Mouse (Mus musculus) neural tube, embryonic 13.5 days (tissue): ENCODE results near the gene Nbl1. TPM values are rescaled to one million over a fixed set of nuclear protein-coding genes. Genes with fewer than 3 reads are reported as not detected.

Experiments
- ATAC-seq: fragments of 200-750 bp; cut with Nextera tagmentation; 2 replicates; pipeline ENCODE4 v1.8.0; 2017; ENCODE audit warnings: low read depth, mild to moderate bottlenecking, moderate TSS enrichment, moderate library complexity
- H3K27ac ChIP-seq: fragments of 300-500 bp; sonication (generic); replicated peaks from 2 replicates; pipeline ENCODE4 v1.5.1; 2015; ENCODE audit warnings: moderate library complexity, mild to moderate bottlenecking, inconsistent platforms
- H3K27me3 ChIP-seq: fragments of 300-500 bp; sonication (generic); 2 replicates; pipeline ENCODE4 v1.6.1; 2015; ENCODE audit warnings: mild to moderate bottlenecking, inconsistent platforms
- H3K36me3 ChIP-seq: fragments of 300-500 bp; sonication (generic); 2 replicates; pipeline ENCODE4 v1.6.1; 2015; ENCODE audit warnings: mild to moderate bottlenecking, inconsistent platforms
- H3K4me1 ChIP-seq: fragments of 300-500 bp; sonication (generic); replicated peaks from 2 replicates; pipeline ENCODE4 v1.6.1; 2015; ENCODE audit warnings: inconsistent platforms
- H3K4me2 ChIP-seq: fragments of 300-500 bp; sonication (generic); 2 replicates; pipeline ENCODE4 v1.6.1; 2015; ENCODE audit warnings: inconsistent platforms, mild to moderate bottlenecking, moderate library complexity
- H3K4me3 ChIP-seq: fragments of 300-500 bp; sonication (generic); 2 replicates; pipeline ENCODE4 v1.5.1; 2015; ENCODE audit warnings: mild to moderate bottlenecking, inconsistent platforms
- H3K9ac ChIP-seq: fragments of 300-500 bp; sonication (generic); 2 replicates; pipeline ENCODE4 v1.6.1; 2015; ENCODE audit warnings: moderate library complexity, mild to moderate bottlenecking, inconsistent platforms
- H3K9me3 ChIP-seq: fragments of 300-500 bp; sonication (generic); 2 replicates; pipeline ENCODE4 v1.6.1; 2016; ENCODE audit warnings: inconsistent platforms
- WGBS: fragments of 180-500 bp; shearing (Covaris S2); methylation state at CpG from one replicate; pipeline ENCODE4 v1.1.7; 2015; 5-methylcytosine and 5-hydroxymethylcytosine counted together
- polyA plus RNA-seq: library from polyadenylated mRNA; unstranded; fragments of >200 nt; fragmentation: Nextera tagmentation; extraction: Ambion mirVana; gene quantifications from 2 replicates; pipeline ENCODE4 v1.2.1, GENCODE M21; 2015

Nbl1 gene
- polyA plus RNA-seq, 1 experiment from 2014 or later, result 59.7 TPM

DNA sequence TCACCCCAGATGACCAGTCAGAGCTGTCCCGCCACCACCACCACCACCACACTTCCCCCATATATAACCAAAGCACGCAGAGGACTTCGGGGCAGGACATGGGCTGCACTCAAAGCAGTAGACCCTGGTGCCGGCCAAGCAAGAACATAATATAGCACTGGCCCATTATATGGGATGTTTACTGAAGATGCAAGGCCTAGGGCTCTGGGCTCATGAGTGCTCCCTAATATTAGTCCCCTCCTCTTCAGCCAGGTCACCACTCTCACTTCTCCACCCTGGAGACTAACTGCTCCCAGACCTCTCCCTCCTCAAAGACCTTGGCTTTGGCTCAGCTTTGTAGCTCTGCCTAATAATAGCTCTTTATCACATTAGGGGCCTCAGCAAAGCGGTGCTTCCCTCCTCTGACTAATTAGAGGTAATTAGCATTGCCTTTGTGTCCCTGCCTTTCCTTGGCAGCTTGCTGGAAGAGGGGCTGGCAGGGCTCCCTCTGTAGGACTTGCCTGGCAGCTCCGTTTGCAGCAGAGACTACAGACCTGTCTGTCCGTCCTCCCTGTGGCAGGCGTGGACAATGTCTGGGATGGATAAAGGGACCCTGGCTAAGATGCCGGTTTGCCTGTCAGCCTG is 38.4 kb downstream of the Nbl1 start:
- H3K27ac ChIP-seq, result peak overlapping the region; percentile 77

DNA sequence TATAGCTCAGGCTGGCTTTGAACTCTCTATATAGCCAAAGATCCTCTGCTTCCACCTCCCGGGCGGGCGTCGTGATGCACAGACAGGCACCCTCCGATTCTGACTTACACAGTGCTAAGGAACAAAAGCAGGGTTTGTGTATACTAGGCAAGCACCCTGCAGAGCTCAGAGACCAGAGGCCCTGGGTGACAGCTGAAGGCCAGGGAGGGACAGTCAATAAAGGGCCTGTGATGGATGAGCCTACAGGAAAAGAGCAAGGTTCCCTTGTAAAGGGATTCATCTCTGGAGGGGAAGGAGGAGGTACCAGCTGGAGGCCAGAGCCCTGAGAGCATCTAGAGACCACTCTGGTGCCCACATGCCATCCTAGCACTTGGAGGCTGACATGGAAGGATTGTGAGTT is 39.4 kb downstream of the Nbl1 start:
- Histone ChIP-seq H3K4me3 (no peak overlapping the region), H3K27me3 (peaks cover 8% of the 10 kb centered on the region), H3K4me2 (no peak overlapping the region), H3K9me3 (no peaks in the 10 kb centered on the region), H3K36me3 (no peaks in the 10 kb centered on the region), H3K27ac (0 out of 2 replicates have a peak overlapping the region, but pooled peaks have one; percentile 77), H3K9ac (no peak overlapping the region), H3K4me1 (peaks cover 27% of the 10 kb centered on the region)
- 23% methylated on average over 5 of the region's 5 CpGs for whole genome bisulfite sequencing
- no peak for ATAC-seq

More for the DNA sequence above, 38.4 kb downstream of the Nbl1 start:
- Histone ChIP-seq H3K27me3 (peaks cover 16% of the 10 kb centered on the region), H3K9ac (no peak overlapping the region), H3K4me2 (no peak overlapping the region), H3K9me3 (no peaks in the 10 kb centered on the region), H3K4me3 (no peak overlapping the region), H3K4me1 (peaks cover 27% of the 10 kb centered on the region), H3K36me3 (no peaks in the 10 kb centered on the region)
- WGBS, result 39% methylated on average over 9 of the region's 9 CpGs
- ATAC-seq, result peak; percentile 60

DNA sequence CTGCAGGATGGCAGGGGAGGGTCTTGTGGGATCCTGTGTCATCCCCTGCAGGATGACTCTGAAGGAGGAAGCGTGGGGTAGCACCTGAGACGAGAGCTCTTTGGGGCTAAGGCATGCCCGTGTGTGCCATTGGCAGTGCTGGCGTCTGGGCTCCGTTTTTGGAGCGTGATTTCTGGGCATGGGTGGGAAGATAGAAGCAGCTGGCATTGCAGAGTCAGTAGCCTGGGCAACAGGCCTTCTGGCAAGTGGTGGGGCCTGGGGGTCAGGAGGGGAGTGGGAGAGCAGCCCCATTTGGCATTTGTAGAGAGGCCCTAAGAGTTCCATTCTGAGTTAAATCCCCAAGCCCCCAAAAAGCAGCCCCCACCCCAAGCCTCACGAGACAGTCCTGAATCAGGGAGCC is 40.0 kb downstream of the Nbl1 start:
- H3K4me2 ChIP-seq, result no peak overlapping the region
- H3K9ac ChIP-seq, result no peak overlapping the region
- no peak for ATAC-seq
- 67% methylated on average over 7 of the region's 7 CpGs for whole genome bisulfite sequencing
- peaks cover 4% of the 10 kb centered on the region for H3K27me3 ChIP-seq
- H3K27ac ChIP-seq, result no peak overlapping the region
- no peaks in the 10 kb centered on the region for H3K9me3 ChIP-seq
- H3K36me3 ChIP-seq, result no peaks in the 10 kb centered on the region
- peaks cover 27% of the 10 kb centered on the region for H3K4me1 ChIP-seq
- H3K4me3 ChIP-seq, result no peak overlapping the region

DNA sequence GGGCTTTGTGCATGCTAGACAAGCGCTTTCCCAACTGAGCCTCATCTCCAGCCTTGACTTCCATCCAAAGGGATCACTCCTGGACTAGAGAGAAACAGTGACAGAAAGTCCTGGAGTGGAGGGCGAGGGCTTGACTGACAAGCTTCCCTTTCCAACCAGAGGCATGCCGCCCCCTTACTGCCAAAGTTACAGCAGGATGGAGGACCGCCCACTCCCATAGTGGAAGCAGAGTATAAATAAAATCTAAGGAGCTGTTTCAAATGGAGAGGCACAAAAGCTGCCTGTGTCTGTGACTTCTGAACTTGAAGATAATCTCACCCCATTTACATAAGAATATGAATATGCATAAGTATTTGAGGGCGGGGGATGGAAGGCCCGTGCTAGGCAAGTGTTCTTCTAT is 44.3 kb downstream of the Nbl1 start:
- Histone ChIP-seq H3K9me3 (peaks cover 3% of the 10 kb centered on the region; the same call in 1 of the 2 replicates), H3K27me3 (no peaks in the 10 kb centered on the region), H3K4me3 (no peak overlapping the region), H3K36me3 (no peaks in the 10 kb centered on the region), H3K27ac (no peak overlapping the region), H3K4me2 (no peak overlapping the region), H3K4me1 (peaks cover 12% of the 10 kb centered on the region), H3K9ac (no peak overlapping the region)
- ATAC-seq, result no peak
- 63% methylated on average over 6 of the region's 6 CpGs for WGBS

DNA sequence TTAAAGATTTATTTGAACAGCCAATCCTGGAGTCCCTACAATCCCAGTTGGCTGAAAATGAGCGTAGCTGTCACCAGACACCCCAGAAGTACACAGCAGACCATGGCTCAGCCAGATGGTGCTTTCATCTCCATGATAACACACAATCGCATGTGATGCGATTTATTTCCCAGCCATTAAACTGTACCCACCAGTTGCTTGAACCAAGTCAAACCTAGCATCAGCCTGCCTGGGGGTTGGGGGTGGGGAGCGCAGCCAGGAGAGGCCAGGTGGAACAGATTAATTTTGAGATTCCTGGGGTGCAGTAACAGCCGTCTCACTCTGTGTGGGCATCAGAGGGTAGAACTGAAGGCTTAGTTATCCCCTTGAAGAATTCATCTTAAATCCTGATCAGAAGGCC is 46.4 kb downstream of the Nbl1 start:
- no peaks in the 10 kb centered on the region for H3K27me3 ChIP-seq
- H3K4me1 ChIP-seq, result peaks cover 10% of the 10 kb centered on the region
- no peak overlapping the region for H3K27ac ChIP-seq
- peaks cover 3% of the 10 kb centered on the region; the same call in 1 of the 2 replicates for H3K9me3 ChIP-seq
- 63% methylated on average over 5 of the region's 5 CpGs for WGBS
- H3K9ac ChIP-seq, result no peak overlapping the region
- 0 out of 2 replicates have a peak, but pooled peaks have one; percentile 19 for ATAC-seq
- H3K36me3 ChIP-seq, result no peaks in the 10 kb centered on the region
- H3K4me2 ChIP-seq, result no peak overlapping the region
- no peak overlapping the region for H3K4me3 ChIP-seq

DNA sequence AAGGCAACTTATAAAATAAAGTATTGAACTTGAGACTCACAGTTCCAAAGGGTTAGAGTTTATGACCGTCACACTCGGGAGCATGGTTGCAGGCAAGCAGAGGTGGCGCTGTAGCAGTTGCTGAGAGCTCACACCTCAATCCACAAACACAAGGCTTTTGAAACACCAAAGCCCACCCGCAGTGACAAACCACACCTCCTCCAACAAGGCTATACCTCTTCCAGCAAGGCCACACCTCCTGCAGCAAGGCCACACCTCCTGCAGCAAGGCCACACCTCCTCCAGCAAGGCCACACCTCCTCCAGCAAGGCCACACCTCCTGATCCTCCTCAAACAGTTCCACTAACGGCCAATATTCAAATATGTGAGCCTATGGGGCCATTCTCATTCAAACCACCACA is 48.2 kb downstream of the Nbl1 start:
- H3K9ac ChIP-seq, result no peak overlapping the region
- no peaks in the 10 kb centered on the region for H3K36me3 ChIP-seq
- H3K4me2 ChIP-seq, result no peak overlapping the region
- WGBS, result 86% methylated on average over 5 of the region's 5 CpGs
- H3K27ac ChIP-seq, result no peak overlapping the region
- H3K4me1 ChIP-seq, result peaks cover 28% of the 10 kb centered on the region
- no peak for ATAC-seq
- peaks cover 3% of the 10 kb centered on the region; the same call in 1 of the 2 replicates for H3K9me3 ChIP-seq
- H3K4me3 ChIP-seq, result no peak overlapping the region
- no peaks in the 10 kb centered on the region for H3K27me3 ChIP-seq

DNA sequence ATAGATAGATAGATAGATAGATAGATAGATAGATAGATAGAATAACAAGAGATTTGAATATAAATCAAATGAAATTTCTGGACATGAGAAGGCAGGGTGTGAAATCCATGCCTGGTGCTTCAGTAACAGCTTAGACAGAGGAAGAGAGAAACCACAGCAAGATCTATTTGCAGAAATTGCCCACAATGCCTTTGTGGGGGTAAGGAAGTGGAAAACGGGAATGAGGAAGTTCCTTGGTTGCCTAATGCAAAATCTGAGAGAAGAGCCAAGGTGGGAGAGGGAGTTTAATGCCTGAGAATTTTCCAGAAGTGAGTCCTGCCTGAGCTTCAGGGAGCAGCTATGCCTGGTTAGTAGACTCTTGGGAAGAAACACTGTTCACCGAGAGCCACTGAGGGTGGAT is 49.2 kb downstream of the Nbl1 start:
- Histone ChIP-seq H3K9ac (no peak overlapping the region), H3K27me3 (0 out of 2 replicates have a peak, but pooled peaks cover 5% of the 10 kb centered on the region), H3K36me3 (no peaks in the 10 kb centered on the region), H3K9me3 (peaks cover 3% of the 10 kb centered on the region; the same call in 1 of the 2 replicates), H3K27ac (no peak overlapping the region), H3K4me2 (no peak overlapping the region), H3K4me3 (no peak overlapping the region), H3K4me1 (peaks cover 37% of the 10 kb centered on the region)
- no peak for ATAC-seq
- 82% methylated on average over 2 of the region's 2 CpGs for WGBS

DNA sequence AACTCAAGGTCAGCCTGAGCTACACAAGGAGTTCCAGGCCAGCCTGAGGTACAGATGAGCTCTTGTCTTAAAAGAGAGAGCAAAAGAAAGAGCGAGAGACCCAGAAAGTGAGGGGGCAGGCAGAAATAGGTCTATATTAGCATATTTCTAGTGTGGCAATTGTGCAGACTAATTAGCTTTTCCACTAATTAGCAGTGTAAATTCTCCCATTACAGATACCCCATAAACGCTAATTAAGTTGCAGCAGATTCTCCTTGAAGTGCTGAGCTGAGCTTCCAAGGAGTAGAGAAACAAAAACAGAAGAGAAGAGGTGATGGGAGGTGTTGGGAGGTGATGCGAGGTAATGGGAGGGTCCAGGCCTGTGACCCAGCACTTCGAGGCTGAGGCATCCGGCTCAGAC is 50.2 kb downstream of the Nbl1 start:
- no peak overlapping the region for H3K9ac ChIP-seq
- 0 out of 2 replicates have a peak, but pooled peaks cover 6% of the 10 kb centered on the region for H3K27me3 ChIP-seq
- no peaks in the 10 kb centered on the region for H3K36me3 ChIP-seq
- peaks cover 47% of the 10 kb centered on the region for H3K4me1 ChIP-seq
- H3K9me3 ChIP-seq, result peaks cover 3% of the 10 kb centered on the region; the same call in 1 of the 2 replicates
- H3K4me2 ChIP-seq, result no peak overlapping the region
- WGBS, result 62% methylated on average over 5 of the region's 5 CpGs
- no peak overlapping the region for H3K4me3 ChIP-seq
- H3K27ac ChIP-seq, result 0 out of 2 replicates have a peak overlapping the region, but pooled peaks have one; percentile 46
- no peak for ATAC-seq

DNA sequence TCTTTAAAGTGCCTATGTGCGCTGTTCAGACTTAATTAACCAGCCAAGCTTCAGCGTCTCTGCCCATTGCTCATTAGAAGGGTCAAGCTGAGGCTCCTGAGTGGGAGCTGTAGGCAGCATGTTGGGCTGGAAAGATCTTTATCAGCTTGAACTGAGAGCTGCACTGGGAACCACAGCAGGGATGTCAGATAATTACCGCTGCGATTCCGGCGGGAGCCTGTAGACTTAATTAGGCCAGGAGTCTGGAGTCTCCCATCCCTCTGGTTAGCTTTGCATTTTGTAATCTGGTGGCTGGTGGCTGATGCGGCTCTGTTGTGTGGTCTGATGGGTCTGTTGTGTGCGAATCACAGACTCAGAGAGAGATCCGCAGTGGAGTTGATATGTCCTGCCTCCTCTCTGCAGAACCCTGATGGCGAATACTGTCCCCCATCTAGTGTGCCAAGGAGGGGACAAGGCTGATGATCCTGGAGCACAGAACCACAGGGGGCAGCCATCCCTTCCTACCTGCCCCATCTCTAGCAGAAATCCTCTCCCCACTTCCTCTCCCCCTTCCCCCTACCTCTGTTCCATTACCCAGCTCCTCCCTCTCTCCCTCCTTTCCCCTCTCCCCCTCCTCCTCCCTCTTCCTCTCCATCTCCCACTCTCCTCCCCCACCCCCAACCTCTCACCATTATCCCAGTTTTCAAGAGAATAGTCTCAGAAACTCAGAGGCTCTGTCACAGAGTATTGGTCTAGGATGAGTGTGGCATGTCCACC is 52.5 kb downstream of the Nbl1 start:
- ATAC-seq, result peak; percentile 76
- H3K4me3 ChIP-seq, result no peak overlapping the region
- H3K9ac ChIP-seq, result no peak overlapping the region
- no peaks in the 10 kb centered on the region for H3K36me3 ChIP-seq
- peaks cover 46% of the 10 kb centered on the region for H3K4me1 ChIP-seq
- H3K9me3 ChIP-seq, result peaks cover 3% of the 10 kb centered on the region
- WGBS, result 8% methylated on average over 10 of the region's 10 CpGs
- peak overlapping the region; percentile 87 for H3K27ac ChIP-seq
- H3K4me2 ChIP-seq, result peak overlapping the region; percentile 27
- 0 out of 2 replicates have a peak, but pooled peaks cover 6% of the 10 kb centered on the region for H3K27me3 ChIP-seq

DNA sequence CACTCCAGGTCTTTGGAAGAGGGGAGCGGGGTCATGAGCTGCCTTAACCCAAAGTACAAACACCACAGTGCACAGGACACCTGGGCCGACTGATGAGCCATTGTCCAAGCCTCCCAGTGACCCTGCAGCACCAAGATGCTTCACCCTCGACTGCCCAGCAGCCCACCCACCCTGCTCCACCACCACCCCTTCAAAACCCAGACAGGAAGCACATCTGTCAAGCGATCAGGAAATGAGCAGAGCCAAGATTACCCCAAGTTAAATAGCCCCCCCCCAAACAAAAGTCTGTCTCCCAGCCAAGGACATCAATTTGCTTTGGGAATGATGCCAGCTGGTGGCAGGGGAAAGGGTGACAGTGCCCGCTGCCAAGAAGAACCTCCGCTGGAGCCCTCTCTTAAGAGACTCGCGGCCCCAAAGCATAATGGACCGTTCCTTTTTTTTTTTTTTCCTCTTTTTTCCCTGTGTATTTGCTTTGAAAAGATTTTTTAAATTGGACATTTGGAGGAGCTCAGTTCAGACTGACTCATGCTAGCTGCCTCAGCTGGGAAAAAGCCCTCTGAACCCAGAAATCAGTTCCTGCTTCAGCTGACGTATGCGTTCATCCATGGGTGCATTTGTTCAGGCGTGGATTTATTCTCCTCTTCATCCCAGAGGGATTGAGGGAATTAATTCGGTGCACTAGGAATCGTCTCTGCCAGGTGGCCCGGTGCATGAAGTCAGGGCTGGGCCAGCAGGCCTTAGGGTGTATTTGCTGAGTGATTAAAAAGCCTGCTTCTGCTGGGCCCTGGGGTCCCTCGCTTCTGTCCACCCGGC is 54.8 kb downstream of the Nbl1 start:
- Histone ChIP-seq H3K9ac (0 out of 2 replicates have a peak overlapping the region, but pooled peaks have one; percentile 3), H3K4me3 (no peak overlapping the region), H3K4me2 (0 out of 2 replicates have a peak overlapping the region, but pooled peaks have one; percentile 11), H3K36me3 (no peaks in the 10 kb centered on the region), H3K4me1 (peaks cover 52% of the 10 kb centered on the region), H3K27me3 (peaks cover 11% of the 10 kb centered on the region; the same call in 1 of the 2 replicates), H3K27ac (peak overlapping the region; percentile 72), H3K9me3 (no peaks in the 10 kb centered on the region; the same call in 1 of the 2 replicates)
- ATAC-seq, result peak; percentile 41
- 33% methylated on average over 17 of the region's 17 CpGs for WGBS

DNA sequence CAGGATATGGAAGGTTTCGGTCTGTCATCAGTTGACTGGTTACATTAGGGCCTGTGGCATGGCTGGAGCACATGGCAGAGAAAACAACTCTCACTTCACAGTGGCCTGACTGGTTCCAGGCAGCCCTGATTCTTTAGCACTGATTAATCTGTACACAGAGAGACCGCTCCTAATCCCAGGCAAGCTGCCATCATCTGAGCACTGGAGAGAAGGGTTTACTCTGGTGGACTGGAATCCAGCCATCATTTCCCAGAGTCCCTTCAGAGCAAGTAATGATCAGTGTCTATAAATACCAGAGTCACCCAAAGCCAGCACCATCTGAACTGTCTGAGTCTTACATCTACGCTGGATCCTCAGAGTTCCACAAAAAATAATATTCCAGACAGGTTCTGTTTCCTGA is 57.0 kb downstream of the Nbl1 start:
- Histone ChIP-seq H3K9ac (no peak overlapping the region), H3K4me3 (no peak overlapping the region), H3K9me3 (no peaks in the 10 kb centered on the region; the same call in 1 of the 2 replicates), H3K27me3 (peaks cover 11% of the 10 kb centered on the region; the same call in 1 of the 2 replicates), H3K4me1 (peaks cover 51% of the 10 kb centered on the region), H3K4me2 (no peak overlapping the region), H3K27ac (no peak overlapping the region), H3K36me3 (no peaks in the 10 kb centered on the region)
- no peak for ATAC-seq
- WGBS, result 91% methylated on average over 3 of the region's 3 CpGs
